Mouse (Mus musculus): ENCODE data around the gene Gpr62.

The Gpr62 gene

GRCm38 (mm10) chr9:106420608-106421007 is 45.1 kb downstream of the Gpr62 start:
- no peak for DNase-seq (ENCODE audit: low read depth)

GRCm38 (mm10) chr9:106417841-106418625 is 47.7 kb downstream of the Gpr62 start:
- no peak for DNase-seq (ENCODE audit: low read depth)

- DNase-seq (ENCODE audit: low read depth): no peak
Observed at GRCm38 (mm10) chr9:106416826-106417225, 48.9 kb downstream of the Gpr62 start.

Data from c-Kit-positive CD71-positive TER-119-negative erythroid progenitor cells, embryonic 14.5 days (primary cell).